Mouse (Mus musculus) cerebellum, postnatal 25 days (tissue): Measurements from ENCODE around the gene Prkn.

Experiments
- DNase-seq, 2 experiments: peaks; one replicate each; pipeline ENCODE4 v3.0.0; 2021; ENCODE audit warnings: mixed read lengths in 2 of 2

Gene Prkn

DNA sequence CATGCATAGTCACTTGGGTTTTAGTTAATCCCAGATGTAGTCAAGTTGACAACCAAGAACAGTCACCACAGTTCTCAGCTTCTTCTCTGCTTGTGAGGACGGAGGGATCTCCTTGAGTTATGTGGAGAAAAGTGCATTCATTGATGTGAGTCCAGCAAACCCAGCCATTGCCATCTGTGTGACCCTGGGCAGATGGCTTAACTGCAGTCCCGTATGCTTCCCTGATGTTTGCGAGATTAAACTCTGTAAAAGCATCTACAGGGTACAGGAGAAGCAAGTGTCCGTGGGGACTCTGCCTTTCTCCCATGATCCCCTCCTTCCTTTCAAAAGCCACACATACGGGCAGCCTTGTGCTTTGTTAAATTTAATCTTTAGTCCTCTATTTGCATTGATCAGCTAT lies 157.1 kb downstream of the Prkn start:
- no peak for DNase-seq

DNA sequence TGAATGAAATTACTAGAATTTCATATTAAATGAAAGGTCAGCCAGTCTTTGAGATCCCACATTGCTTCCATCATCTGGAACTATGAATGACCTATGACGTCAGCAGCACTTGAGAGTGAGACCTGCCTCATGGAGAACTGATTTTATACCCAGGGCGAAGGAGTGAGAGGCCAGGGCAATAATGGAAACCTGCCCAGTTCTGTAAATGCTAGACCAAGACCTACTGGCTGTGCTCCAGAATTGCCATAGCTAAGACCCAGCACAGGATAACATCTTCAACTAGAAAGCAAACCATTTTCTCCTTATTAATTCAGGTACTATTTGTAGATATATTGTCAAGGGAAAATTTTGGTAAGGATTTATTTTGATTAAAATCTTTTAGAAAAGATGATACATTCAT lies 183.2 kb downstream of the Prkn start:
- peak; percentile 28 to 53 for DNase-seq

DNA sequence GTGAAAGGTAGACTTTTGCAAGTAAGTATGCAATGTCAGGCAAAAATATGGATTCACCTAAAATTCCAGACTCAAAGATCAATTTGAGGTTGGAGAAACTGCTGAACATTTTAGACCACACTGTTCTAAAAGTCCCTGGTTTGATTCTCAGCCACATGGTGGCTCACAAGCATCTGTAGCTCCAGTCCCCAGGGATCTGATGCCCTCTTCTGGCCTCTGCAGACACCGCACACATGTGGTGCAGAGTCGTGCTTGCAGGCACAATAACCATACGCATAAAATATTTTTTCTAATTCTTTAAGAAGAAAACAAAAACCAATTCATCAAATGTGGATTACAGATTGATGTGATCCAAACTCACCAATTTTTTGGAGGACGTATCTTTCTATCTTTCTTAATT lies 189.2 kb downstream of the Prkn start:
- no peak for DNase-seq

DNA sequence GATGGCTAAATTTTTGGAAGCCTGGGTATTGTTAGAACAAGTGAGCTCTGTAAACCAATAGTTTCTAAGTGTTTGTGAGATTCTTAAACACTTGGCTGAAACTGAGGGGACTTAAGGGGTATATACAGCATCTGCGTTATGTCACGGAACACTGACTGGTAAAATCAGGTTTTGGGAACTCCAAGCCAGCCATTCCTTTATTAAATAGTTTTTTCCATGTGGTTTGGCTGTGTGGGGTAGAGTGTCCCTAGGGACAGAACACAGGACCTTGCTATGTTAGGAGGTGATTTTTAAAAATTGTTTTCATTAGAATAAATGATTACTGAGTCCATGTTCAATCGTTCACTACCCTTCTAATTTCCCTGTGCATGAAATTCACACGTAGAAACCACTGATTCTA lies 190.8 kb downstream of the Prkn start:
- no peak for DNase-seq

DNA sequence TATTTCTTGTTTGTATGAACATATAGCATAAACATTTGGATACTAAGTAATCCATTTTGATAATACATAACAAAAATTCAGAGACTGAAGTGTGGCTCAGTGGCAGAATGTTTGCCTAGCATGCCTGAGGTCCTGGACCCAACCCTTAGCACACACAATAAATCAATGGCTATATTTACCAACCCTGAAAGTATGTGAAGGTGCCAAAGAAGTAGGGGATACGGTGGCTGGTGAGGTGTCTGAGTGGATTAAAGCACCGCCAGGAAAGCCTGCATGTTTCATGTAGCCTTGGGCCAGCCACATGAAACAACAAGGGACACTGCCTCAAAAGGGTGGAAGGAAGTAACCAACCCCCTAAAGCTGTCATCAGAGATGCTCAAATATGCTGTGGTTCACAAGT lies 192.2 kb downstream of the Prkn start:
- no peak for DNase-seq

DNA sequence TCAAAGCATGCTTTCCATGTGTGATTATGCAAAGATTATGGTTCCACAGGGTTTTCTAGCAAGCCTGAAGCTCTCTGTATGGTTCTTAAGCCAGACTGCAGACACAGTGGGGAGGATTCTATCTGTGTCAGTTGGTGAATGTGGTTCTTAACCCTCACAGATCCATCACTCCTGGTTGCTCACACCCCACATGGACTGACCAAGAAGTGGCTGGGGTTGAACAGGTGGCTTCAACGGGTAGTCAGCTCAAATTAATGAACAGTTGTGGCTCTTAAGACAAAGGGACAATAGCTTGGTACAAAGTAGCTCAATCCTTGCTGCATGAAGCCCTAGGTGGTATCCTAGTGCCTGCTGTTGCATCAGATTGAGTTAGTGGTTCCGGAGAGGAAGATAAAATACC lies 193.4 kb downstream of the Prkn start:
- peak; percentile 36 to 46 for DNase-seq

DNA sequence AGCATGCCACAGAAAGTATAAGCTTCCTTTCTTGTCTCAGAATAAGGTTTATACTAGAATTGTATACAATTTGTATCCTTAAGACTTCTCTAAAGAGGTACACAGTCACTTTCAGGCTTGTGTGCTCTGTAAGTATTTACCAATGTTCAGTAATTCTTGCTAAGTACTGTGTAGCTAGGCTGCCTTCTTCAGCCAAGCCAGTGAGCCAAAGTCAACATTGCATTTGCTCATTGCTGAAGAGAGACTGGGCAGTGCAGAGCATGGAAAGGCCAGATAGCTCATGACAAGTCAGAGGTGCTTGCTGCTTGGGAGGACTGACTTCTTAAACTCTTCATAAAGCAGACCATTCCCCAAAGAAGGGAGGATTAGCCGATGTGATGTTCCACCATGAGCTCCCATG lies 198.1 kb downstream of the Prkn start:
- DNase-seq, result no peak

DNA sequence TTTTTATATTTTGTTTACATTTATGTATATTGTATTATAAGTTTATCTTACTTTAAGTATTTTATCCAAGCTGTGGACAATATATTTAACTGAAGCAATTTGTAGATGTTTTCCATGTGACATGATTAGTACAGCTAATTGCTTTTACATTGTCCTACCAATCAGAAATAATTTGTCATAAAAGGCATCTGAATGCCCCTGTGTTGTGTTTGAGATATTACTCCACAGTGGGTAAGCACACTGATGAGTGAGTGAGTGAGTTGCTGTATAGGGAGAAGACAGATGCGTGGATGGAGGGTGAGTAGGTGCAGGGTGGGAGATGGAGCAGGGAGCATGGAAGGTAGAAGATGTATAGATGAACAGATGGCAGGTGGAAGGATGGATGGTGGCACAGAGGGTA lies 218.8 kb downstream of the Prkn start:
- no peak for DNase-seq

DNA sequence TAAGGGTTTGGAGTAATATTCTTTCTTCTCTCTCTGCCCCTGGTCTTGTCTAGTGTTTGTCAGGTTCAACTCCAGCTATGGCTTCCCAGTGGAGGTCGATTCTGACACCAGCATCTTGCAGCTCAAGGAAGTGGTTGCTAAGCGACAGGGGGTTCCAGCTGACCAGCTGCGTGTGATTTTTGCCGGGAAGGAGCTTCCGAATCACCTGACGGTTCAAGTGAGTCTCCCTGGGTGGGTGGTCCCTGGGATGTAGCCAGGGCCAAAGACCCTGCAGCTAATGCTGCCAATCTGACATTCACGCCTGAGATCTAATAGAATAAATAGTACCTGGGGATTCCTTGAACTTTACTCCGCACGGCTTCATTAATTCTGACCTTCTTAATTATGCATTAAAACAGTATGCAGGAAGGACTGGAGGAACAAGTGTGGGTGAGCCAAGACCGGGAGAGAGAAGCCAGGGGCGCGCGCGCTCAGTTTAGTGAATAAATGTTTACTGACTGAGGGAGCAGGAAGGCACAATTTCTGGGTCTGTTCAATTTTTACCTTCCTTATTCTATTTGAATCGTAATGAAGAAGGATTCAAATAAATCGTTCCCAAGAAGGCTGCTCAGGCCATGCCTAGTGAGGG lies 227.0 kb downstream of the Prkn start:
- no peak for DNase-seq

DNA sequence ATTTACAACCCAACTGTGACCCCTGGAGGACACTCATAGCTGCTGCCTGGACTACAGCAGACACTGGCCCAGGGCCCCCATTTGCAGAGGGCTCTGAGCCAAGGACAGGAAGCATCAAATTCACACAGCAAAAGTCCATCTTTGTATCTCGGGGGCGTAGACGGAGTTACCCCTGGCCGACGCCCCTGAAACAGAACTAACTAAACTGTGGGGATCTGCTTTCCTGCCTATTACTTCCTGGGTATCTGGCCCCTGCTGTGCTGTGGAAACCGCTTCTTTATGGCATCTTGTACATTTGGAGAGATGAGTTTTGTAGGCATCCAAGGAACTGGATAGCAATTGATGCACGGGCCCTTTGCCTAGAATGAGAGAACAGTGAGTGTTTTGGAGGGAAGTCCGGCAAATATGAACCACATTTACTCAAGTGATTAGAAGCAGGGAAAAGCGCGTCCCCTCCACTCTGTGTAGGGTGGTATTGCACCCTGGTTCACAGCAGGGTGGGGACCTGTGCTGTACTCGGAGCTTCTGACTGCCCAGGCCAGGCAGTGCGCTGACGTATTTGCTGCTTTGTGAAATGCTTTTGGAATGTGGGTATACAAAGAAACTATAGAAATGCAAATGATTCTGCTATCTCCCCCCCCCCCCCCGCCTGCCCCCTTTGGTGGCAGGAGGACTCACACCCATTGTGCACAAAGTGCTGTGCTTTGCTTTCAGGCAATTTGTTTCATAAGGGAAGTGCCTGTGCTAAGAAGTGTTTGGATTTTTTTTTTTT lies 227.7 kb downstream of the Prkn start:
- DNase-seq, result peak; percentile 82 to 84

DNA sequence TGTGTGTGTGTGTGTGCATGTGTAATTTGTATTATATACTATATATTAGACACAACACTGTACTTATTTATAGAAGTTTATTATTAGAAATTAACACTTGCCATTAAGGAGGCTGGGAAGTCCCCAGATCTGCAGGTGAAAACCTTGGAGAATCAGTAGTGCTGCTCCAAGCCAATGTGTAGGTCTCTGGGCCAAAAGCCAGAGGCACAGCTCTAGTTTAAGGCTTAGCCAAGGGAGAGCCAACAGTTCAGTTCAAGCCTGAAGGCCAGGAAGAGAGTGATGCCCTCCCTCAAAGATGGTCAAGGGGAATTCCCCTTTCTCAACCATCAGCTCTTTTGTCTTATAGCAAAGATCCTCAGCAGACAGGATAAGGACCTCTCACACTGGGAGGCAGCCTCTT lies 230.8 kb downstream of the Prkn start:
- DNase-seq, result peak; percentile 53 to 71

DNA sequence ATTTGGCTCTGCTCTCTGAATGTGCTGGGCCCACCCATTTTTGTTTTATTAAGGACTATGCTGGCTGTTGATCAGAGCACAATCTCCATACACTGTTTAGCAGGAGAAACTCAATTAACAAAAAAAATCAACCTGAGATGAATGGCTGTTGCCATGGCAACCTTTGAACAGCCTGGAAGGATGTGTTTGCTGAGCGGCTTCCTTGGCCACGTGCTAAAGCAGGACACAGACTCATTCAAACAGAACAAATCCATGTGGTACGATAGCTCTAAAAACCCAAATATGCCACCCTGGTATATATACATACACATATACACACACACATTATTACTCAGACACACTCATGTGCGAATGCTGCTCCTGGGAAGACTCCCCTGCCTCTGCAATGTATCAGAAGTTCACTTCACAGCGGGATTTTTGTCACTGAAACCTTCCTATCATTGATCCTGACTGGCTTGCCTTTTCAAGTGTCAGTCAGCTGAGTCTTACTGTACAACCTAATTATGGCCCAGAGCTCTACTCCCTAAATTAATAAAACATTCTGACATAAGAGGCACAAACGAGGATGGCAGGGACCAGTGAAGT lies 236.2 kb downstream of the Prkn start:
- no peak for DNase-seq

DNA sequence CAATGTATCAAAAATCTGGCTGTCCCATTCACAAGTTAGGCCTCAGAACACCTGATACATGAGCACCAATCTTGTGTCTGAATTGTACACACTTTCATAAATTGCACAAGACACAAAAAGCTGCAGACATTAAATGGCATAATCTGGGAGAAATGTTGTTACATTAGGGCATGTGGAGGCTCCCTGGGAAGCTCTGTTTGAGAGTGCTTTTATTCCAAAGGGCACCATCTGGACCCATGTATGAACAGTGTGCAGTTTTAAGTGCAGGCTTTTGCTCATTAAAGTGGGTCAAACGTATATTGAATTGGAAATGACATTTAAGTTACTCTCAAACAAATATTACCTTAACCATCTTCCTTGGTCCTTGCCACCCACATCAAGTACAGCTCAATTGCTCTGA lies 246.3 kb downstream of the Prkn start:
- peak; percentile 42 to 59 for DNase-seq

DNA sequence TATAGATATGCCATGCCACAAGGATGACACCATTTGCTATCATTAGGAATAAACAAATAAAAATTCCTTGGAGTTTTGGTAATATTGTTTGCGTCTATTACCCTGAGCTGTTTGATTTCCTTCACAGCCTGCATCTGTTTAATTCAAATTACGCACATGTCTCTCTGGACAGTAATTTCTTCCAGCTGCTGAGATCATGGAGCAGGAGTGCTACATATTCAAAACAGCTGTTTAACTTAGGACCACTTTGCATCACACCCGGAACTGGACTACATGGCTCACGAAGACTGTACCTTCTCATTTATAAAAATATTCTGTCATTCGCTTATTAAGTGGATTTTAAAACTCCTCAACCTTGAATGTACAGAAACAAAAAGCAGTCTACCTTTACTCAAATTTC lies 246.9 kb downstream of the Prkn start:
- no peak for DNase-seq

DNA sequence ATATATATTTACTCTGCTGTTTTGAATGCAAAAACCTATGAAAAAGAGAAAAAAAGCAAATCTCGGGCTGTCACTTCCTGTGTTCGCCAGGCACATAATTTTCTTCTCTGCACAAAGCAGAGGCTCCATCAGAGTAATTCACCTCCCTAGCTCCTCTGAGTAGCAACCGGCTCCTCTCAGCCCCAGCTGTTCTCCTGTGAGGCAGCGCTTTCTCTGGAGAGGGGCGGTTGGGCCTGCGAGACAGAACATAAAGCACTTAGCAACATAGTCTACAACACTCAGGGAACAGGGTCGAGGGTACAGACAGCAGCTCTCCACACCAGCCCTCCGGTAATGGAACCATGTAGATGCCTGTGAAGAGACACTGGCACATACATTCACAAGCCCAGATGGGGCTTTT lies 247.6 kb downstream of the Prkn start:
- DNase-seq, result peak; percentile 31 to 41

DNA sequence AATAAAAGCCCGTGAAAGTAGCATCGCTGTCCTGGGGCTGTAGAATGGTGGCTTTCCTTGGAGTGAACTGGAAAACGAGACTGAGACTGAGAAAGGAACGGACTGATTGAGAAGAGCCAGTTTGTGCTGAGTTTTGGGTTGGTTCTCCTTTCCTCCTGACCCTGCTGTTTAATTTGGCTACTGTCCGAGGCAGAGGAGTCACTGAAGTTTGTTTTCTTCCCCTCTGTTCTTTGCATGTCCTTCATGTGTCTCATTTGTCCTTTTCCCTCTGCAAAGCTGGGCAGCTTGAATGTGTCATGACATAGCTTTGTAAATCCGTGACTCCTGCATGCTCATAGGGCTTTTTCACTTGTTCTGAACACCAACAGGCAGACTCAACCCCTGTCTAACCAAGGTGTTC lies 249.2 kb downstream of the Prkn start:
- no peak for DNase-seq

DNA sequence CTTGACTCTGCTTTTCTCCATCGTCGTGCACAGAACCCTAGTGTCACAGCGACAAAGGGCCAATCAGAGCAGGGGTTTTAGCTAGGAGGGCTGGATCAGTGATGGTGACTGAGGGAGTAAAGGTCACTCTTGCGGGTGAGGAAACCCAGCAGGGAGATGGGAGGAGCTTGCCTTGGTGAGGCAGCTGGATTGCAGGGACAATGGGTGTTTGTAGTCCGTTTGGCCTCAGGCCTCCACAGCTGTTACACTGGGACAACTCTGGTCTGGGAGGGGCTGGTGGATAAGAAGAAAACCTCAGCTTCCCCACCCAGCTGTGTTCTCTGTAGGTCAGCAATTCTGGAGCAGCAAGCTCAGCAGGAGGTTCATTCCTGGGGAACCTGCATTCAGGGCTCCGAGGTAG lies 252.7 kb downstream of the Prkn start:
- no peak for DNase-seq

DNA sequence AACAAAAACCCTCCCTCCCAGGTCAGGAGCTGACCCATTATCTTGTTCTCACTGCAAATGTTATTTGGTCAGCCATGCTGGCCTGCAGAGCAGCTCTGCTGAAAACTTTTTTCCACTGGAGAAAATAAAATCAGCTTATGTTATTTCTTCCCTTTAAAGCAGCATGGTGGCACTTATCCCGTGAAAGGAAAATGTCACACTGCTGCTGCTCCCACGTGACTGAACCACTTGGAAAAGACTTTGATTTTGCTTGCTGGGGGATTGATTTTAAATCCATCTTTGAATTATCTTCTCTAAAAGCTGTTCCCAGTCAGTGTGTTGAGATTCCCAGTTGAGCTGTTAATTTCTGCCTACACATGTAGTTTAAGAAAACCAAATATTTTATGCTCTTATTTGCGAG lies 253.1 kb downstream of the Prkn start:
- DNase-seq, result no peak

DNA sequence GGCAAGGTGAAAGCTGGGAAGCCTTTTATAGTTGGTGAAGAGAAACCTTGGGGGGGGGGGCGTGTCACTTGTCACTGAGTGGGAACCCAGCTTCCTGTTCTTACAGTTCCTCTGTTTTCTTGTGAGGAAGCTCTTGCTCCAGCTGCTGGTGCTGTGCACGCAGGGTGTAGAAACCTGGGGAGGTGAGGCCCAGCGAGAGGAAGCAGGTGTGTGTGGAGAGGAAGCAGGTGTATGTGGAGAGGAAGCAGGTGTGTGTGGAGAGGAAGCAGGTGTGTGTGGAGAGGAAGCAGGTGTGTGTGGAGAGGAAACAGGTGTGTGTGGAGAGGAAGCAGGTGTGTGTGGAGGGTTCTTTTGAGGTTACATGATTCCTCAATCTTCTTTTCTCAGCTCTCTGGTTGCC lies 266.8 kb downstream of the Prkn start:
- DNase-seq, result no peak

DNA sequence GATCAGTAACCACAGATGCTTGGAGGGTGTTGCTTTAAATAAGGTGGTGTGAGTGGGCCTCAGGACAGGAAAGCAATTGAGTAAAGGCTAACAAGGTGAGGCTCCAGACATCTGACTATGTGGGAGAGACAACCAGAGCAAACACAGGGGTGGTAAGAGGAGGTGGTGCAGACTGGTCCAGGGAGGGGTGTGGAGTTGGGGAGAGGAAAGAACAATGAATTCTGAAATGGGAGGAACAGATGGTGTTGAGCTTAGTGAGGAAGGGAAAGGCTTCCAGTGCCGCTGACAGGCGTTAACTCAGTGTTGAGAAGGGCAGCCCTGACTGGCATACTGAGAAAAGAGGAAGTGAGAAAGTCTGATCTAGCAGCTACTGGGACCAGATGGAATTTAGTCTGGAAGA lies 267.7 kb downstream of the Prkn start:
- DNase-seq, result peak in 1 of 2 experiments; percentile 37

DNA sequence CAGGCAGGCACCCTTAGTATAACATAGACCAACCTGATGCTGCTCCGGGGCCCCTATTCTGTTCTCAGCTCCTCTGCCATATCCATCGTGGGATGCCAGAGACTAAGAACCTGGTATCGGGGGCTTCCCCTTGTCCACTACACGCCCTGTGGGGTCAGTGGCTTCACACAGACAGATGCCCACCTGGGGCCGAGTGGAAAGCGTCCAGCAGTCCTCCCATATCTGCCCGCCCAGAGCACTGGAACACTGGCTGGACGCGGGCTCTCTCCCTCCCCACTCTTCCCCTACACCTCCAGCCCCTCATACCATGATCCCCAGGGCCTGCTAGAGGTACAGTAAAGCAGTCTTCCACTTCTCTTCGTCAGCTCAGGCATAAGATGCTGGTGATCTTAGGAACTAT lies 277.3 kb downstream of the Prkn start:
- DNase-seq, result no peak

DNA sequence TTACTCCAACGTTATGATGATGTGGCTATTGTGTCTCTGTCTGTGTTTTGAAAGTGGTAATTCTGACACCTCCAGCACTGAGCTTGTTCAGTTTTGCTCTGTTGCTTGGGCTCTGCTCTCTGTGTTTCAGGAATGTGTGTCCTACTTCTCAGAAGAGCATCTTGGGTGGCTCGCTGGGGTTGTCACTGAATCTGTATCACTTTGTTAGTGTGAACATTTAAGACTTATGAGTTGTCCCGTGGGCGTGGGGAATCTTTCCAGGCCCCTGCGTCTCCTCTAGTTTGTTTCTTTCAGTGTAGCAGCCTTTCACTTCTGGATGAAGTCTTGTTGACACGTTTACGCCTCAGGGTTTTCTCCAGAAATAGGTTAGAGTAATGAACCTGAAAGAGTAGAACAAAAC lies 283.9 kb downstream of the Prkn start:
- no peak for DNase-seq

DNA sequence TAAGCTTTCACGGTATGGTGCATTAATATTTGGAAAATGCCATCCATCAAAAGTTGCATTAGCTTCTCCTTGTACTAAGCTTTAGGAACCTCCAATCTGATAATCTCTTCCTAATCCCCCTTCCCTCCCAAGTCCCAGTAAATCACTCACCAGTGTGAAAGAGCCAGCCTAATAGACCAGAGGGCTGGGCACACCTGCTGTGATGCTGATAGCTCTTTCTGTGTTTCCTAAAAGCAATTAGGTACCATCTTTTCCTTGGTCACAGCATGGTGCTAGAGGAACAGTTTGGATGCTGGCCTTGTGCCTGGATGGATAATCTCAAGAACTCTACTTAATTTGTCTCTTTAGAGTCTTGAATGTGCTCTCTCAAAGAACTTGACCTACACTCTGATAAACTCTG lies 287.0 kb downstream of the Prkn start:
- peak in 1 of 2 experiments; percentile 23 for DNase-seq

DNA sequence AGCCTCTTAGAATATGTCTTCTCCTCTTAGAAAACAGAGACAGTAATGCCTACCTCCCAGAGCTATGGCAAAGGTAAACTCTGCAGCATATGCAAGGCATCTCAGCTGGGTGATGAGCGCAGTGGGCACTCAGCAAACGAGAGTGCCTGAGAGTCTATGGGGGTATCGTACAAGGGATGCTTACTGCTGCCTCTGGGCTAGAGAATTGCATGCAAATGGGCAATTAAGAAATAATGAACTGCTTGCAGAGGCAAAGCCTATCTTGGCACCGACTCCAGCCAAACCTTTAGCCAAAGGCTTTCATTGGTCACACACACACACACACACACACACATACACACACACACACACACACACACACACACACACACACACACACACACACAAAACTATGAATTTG lies 290.7 kb downstream of the Prkn start:
- no peak for DNase-seq

DNA sequence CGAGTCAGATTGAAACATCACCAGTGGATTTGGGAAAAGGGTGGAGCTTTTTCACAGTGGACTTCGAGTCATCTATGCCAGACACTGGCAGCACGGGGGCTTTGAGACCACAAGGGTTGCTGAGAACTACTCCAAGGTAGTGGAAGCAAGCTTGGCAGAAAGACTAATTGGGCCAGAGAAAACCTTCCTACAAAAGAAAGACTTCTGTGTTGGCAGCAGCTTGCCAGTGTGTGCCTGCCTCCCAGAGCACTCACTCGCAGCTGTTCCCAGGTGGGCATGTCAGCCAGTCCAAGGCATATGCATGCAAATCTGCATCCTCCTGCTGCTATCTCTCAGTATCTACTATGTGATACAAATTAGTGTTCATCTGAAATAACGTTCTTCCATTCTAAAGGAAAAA lies 302.1 kb downstream of the Prkn start:
- no peak for DNase-seq
